Mouse (Mus musculus) heart, adult 11 months (tissue): Measurements from ENCODE around the gene Atp1a3.

Source experiments
- DNase-seq: peaks from one replicate; pipeline ENCODE4 v3.0.0; 2022

The Atp1a3 gene

DNA sequence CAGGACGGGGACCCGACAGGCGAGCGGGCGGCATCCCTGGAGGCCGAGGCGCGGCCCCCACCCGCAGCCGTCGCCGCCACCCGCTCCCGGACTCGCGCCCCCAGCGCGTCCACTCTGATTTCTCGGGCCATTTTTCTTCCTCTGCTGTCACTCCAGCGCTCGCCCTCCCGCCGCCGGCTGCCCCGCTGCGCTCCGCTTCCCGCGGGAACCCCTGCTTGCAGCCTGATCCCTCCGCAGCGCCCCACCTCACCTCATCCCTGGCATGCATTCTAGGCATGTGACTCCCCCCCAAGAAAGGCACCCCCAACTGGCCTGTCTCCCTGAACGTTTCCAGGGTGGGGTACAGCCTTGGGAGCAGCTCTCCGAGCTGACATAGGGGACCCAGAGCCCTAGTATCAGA is 50.5 kb downstream of the Atp1a3 start:
- peak; percentile 85 for DNase-seq

DNA sequence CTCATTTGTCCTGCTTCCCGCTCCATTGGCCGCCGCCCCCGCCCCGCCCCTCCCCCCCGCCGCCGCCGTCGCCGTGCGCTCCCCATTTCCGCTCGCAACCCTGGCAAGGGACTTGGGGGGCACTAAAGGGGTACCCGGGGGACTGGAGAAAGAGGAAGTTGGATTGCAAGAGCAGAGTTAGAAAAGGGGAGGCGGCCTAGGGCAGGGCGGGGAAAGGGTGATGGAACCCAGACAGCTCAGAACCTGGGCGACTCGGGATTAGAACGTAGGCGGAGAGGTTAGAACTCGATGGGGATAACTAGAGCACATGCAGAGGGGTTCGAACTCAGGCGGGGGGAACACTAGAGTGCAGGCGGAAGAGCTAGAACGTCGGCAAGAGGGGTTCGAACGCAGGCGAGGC is 51.3 kb downstream of the Atp1a3 start:
- peak; percentile 93 for DNase-seq

DNA sequence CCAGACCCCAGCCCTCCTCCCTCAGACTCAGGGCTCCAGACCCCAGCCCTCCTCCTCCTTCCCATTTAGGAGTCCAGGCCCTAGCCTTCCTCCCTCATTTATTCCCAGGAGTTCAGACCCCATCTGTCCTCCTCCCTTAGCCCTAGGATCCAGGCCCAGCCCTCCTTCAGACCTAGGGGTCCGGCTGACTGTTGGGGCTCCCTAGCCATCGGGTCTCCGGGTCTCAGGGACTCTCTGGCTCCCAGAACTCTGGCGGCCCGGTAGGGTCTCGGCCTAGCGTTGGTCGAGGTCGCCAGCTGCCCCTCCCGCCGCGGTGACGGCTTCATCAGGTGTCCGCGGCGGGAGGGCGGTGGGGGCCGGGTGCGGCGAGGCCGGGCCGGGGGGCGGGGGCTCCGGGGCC is 51.8 kb downstream of the Atp1a3 start:
- peak; percentile 79 for DNase-seq

DNA sequence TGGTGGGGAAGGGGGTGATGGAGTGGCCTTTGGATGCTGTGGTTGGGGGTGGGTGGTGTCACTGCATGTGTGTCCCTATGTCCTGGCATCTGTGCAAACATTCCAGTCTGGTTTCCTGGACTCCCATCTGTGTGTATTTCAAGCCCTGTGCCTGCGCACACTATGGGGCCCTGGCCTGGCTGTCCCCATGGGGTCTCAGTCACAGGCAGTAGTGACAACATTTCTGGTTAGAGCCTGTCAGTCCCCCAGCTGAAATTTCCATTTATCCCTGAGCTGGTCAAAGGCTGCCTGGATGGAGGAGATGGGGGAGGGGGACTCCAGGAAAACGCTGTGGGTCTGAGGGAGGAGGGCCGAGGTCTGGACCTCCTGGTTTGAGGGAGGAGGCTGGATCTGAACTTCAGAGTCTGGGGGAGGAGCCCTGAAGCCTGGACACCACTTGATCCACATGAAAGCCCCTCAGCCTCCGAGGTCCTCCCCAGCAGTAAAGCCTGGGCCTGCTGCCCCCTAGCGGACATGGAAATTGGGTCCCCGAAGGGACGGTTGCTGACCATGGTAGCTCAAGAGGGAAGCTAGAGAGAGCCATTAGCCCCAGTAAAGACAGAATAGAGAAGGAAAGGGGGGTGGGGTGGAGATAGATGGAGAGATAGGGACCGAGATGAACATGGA is 55.7 kb downstream of the Atp1a3 start:
- peak; percentile 95 for DNase-seq

DNA sequence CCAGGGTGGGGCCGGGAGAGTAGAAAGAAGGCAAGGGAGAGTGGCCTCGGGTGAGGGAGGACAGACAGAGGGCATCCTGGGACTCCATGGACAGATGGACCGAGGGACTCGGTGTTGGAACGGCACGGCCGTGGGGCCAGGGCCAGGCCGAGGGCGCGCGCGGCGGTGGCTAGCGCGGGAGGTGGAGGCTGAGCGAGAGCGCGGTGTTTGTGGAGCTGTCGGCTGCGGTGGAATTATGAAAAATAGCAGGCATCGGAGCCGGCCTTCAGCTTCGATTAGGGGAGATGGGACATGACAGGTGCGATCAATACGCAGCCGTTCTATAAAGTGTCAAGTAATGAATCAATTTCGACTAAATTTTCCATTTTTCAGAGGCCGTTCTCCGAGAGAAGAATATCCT is 57.0 kb downstream of the Atp1a3 start:
- no peak for DNase-seq

DNA sequence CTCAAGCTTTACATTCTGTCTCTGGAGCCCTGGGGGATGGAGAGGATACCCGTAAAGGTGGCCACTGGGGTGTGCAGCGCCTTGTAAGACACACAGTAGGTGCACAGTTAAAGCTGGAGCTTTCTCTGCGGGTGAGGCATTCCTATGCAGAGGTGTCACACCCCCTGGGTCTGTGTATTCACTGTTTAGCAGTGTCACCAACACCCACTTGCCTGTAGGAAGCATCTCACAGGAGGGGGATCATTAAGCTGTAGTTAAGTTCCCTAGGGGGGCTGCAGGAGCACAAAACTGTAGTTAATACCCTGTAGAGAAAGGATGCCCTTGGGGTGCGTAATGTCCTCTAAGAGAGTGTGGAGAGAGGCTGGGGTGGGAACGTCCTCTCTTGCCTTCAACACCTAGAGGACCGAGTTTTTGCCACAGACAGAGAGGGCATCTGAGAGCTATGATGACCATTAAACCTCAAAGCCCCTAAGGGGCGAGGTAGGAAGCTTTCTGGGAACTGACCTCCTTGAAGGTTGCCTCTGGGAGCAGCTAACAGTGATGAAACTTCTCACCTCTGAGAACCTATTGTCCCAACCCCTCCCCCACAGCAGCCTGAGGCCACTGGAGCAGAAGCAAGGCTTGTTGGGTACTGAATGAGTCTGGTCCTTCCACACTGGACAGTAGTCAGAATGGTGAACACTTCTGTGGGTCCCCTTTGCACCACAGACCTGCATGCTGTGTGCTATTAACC is 58.3 kb downstream of the Atp1a3 start:
- no peak for DNase-seq

DNA sequence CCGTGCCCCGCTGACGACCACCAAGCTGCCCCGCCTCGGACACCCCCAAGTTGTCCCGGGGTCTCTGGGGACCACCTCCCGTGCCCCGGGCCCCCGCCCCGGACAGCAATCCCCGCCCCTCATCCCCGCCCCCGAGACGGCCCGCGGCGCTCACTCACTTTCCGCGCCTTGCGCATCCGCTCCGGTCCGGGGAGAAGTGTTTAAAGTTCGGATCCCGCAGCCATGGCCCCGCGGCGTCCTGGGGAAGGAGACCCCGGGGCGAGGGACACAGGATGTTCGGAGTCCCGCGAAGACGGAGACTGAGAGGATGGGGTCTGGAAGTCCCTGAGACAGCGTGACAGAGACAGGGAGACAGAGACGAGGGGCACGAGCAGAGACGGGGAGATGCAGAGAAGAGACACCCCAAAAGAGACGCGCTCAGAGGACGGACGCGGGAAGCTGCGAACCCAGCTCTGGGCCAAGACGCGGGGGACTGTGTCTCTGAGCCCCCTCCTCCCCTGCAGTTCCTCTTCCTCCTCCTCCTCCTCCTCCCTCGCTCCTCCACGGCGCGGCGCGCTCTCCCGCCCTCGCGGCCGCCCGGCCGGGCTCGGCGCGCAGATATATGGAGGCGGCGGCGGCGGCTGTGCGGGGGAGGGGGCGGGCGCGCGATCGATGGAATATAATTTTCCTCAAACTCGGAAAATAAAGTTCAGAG is 61.4 kb downstream of the Atp1a3 start, which contains the start of gene Gm4881:
Gene Gm4881, minus strand, starts transcription at position 238 of the 694 bp plus-strand sequence.
- DNase-seq, result no peak

GRCm38 (mm10) chr7:24943641-24944040 is 62.1 kb downstream of the Atp1a3 start:
- no peak for DNase-seq

- DNase-seq, result no peak
Measured at GRCm38 (mm10) chr7:24931651-24932050, 74.1 kb downstream of the Atp1a3 start.

DNA sequence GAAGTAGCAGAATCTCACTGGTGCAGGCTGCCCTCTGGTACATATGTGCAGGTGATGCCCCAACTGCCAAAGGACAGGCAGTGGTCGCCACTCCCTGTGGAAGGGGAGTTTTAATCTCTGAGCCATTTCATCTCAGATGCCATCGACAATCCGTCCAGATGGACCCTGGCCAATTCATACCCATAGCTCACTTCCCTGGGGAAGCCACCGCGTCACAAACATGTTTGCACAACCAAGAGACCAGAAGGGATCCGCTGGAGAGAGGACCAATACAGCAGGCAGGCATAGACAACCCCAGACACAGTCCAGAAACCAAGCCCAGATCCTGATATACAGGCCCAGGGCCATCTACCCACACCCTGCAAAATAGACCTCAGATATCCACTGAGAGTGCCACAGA is 75.3 kb downstream of the Atp1a3 start:
- no peak for DNase-seq
